Mouse (Mus musculus) liver (tissue): ENCODE results near the gene Coro2b.

Experiments used
- DNase-seq: peaks from one replicate; pipeline ENCODE4 v3.0.0-alpha.2; 2020; ENCODE audit warnings: mixed read lengths

The Coro2b gene

GRCm38 (mm10) chr9:62381402-62381913, 155.4 kb downstream of the Coro2b start:
- DNase-seq: no peak

DNA sequence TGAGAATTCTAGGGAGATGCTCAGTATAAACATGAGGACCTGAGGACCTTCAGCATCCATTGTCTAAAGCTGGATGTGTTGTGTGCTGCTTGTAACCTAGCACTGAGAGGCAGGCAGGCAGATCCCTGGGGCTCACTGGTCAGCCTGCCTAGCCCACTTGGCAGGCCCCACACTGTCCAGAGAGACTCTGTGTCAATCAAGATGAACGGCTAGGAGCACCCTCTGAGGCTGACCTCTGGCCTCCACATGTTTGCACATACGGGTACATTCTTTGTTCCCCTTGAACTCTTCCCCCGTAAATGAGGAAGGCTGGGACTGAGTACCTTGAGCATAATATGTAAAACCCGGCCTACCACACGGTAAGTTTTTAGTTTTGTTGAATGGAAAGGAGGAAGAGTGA, 156.5 kb downstream of the Coro2b start:
- DNase-seq: no peak

DNA sequence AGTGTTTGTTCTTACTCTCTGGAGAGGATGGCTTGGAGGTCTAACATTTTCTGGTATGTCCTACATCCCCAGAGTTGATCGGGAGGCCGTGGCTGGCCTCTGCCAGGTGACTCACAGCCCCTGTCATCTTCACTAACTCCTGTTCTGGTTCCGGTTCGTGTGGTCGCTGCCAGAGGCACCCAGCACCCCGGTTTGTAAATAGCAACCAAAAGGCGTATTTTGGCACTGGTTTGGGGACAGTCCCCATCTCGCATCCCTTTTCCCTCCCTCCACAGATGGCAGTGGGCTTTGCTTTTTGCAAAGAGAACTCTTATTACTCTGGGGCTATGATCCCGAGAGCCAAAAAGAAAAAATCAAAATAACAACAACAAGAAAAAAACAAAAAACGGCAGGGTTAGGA, 158.9 kb downstream of the Coro2b start:
- no peak for DNase-seq

DNA sequence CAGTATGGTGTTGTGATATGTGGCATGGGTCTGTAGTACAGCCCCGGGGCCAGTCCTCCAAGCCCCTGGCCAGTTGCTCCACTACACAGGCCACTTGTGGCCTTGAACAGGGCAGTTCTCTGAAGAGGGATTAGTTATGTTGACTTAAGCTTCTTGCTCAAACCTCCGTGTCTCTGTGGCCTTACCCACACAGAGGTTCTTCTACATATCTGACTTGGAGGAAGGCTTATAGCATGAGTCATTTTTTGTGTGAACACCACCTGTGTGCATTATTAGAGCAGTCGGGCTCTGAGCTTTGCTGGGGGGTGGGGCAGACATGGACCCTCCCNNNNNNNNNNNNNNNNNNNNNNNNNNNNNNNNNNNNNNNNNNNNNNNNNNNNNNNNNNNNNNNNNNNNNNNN, 162.6 kb downstream of the Coro2b start:
- no peak for DNase-seq

- peak; percentile 80 for DNase-seq
Observed at GRCm38 (mm10) chr9:62373222-62374123, 163.4 kb downstream of the Coro2b start.

DNA sequence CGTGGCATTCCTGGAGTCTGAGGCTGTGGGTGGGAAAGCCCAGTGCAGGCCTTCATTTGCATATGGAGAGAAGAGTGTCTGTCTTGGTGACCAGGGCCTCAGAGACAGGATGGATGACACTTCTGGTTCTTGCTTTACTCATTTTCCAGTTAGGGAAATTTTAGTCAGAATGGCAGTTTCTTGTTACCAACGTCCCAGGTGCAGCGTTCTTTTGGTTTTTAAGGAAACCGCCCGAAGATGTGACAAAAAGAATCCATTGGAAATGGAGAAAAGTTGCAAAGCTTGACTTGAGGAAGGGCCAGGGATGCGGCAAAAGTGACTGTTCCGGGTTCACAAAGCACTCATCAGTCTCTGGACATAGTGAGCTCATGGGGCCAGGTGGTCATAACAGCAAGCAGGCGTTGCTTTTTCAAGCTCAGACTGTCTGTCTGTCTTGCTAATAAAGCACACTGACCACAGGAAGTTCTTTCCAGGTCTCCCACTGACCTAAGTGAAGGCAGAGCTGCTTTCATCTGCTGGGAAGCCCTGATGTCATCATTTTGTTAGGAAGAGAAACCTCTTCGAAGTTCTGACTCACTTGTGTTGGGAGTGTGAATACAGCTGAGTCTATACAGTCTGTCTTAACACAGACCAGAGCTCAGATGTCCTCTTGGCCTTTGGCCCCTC, 164.2 kb downstream of the Coro2b start:
- no peak for DNase-seq

GRCm38 (mm10) chr9:62371745-62372555, 164.9 kb downstream of the Coro2b start:
- DNase-seq: no peak

DNA sequence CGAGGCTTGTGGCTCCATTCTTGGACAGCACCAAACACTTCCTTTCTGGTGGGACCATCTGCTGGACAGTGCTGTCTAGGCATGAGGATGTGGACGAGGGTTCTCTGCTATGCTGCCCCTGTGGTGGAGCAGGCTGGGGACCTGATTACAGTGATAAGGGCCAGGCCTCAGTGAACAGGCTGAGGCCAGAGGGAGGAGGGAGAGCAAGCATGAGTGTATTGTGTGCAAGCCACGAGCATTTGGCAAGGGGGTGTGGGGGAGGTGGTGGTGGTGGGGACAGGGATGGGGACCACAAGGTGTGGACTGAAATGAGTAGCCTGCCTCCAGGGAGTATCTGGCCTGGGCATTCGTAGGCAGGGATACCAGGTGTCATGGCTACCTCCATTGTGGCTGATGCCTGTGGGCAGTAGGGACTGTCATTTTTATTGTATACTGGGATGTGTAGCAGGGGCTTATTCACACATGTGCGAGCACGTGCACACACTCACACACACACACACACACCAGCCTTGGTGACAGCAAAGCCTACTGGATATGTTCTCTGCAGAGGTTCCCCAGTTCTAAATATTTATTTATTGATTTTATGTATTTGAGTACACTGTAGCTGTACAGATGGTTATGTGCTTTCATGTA, 166.1 kb downstream of the Coro2b start:
- DNase-seq: no peak

DNA sequence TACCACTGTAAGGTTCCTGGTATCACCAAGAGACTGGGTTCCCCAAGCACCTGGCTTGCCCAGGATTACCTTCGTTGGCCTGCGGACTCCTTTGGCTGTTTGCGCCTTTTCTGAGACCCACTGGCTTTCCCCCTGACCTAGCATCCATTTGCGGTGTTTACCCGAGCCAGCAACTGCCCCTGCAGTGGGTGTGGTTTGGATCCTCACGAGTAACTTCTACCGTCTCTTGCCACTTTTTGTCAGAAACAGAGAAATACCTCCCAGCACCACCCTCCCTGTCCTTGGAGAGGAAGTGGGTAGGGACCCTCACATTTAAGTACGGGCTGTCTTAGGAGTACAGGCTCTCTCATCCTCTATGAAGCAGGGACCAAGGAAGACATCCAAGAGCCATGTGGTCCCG, 166.7 kb downstream of the Coro2b start:
- DNase-seq: no peak
